11 mouse cellular contexts compared by ENCODE assay signal in genomic region chr7:58436888-58437625, GRCm38 (mm10).
"Had no signal": no experiment of that assay in that cellular context is flagged by ENCODE, and none has a peak within 500 bp of the region (broad histone marks: within the 10 kb centered on the region; RNA-seq: fewer than 3 reads in every experiment).

No protein-coding gene starts in this region.

- ATAC-seq: hindbrain, embryonic 16.5 days; inflammation-experienced regulatory T-cells, adult 6 months; midbrain, embryonic 13.5 days had no signal

- H3K9me3 ChIP-seq: limb, embryonic 13.5 days; midbrain, embryonic 13.5 days had no signal

- H3K4me3 ChIP-seq: limb, embryonic 13.5 days; midbrain, embryonic 13.5 days had no signal

- H3K9ac ChIP-seq: limb, embryonic 13.5 days; liver, embryonic 14.5 days; midbrain, embryonic 13.5 days had no signal

- H3K4me2 ChIP-seq: limb, embryonic 13.5 days; midbrain, embryonic 13.5 days had no signal

- H3K4me1 ChIP-seq: limb, embryonic 13.5 days; midbrain, embryonic 13.5 days had no signal

- H3K27ac ChIP-seq: limb, embryonic 13.5 days; liver, embryonic 14.5 days; midbrain, embryonic 13.5 days had no signal

- H3K27me3 ChIP-seq: limb, embryonic 13.5 days; midbrain, embryonic 13.5 days had no signal

- H3K36me3 ChIP-seq: limb, embryonic 13.5 days; midbrain, embryonic 13.5 days had no signal

- DNase-seq: kidney, adult 9 months; kidney, postnatal 10 days; left cerebral cortex, postnatal 4 days; lung, adult 18-20 months; lung, postnatal 36 days; right cerebral cortex, postnatal 14 days had no signal
